Mouse (Mus musculus) monocyte, adult 5-6 weeks (primary cell): Measurements from ENCODE around the gene Gm49322. TPM values are rescaled to one million over a fixed set of nuclear protein-coding genes. Genes with fewer than 3 reads are reported as not detected.

Source experiments
- ATAC-seq: fragments of 153-309, 156-312 bp; replicated peaks from 2 replicates; pipeline ENCODE4 v1.8.0; 2017; ENCODE audit warnings: mild to moderate bottlenecking; ENCODE audit not compliant: low TSS enrichment, insufficient number of reproducible peaks, severe bottlenecking, poor library complexity, low FRiP score
- total RNA-seq: library from RNA; stranded (forward); fragments of 200-1000, 200-491, 200-594 nt; gene quantifications from 3 replicates; pipeline ENCODE4 v1.2.3, GENCODE M21; 2017

The Gm49322 gene
- total RNA-seq, 1 experiment from 2014 or later, result 1.0 TPM

DNA sequence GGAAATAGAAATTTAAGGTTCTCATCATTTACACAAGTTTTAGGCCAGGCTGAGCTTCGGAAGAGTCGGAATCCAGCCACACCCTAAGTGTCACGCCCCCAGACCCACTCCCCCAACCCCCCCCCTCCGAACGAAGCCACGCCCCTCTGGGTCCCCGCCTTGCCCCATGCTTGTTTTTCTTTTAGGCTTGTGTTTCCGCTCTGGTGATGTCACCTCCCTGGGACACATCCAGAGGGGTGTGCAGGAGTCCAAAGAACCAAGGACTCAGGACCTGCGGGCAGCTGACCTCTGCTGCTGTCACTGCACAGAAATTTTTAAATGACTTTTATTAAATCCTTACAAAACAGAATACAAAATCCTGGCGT lies 59.2 kb downstream of the Gm49322 start:
- ATAC-seq, result no peak

Other genes starting within 250 kb of the Gm49322 start
- not detected in 3 replicates for gene Plk5, start 249.6 kb upstream of the Gm49322 start, total RNA-seq
- 4.1 to 5.3 TPM (median 5.2 TPM) in 3 replicates for gene Mex3d, start 218.4 kb upstream of the Gm49322 start, total RNA-seq
- 11.4 to 34.6 TPM (median 18.6 TPM) in 3 replicates for gene Mbd3, start 206.5 kb upstream of the Gm49322 start, total RNA-seq
- 56.9 to 82.5 TPM (median 76.8 TPM) in 3 replicates for gene Uqcr11, start 199.2 kb upstream of the Gm49322 start, total RNA-seq
- gene Tcf3, start 172.4 kb upstream of the Gm49322 start, total RNA-seq, result 18.9 to 30.0 TPM (median 26.1 TPM) in 3 replicates
- not detected in 3 replicates for gene Onecut3, start 111.2 kb upstream of the Gm49322 start, total RNA-seq
- 1.0 to 1.6 TPM in 2 of 3 replicates, not detected in the other for gene Atp8b3, start 66.9 kb upstream of the Gm49322 start, total RNA-seq
- 21.1 to 32.2 TPM (median 24.1 TPM) in 3 replicates for gene Rexo1, start 44.5 kb upstream of the Gm49322 start, total RNA-seq
- 5.1 to 8.5 TPM (median 8.2 TPM) in 3 replicates for gene Klf16, start 28.7 kb upstream of the Gm49322 start, total RNA-seq
- gene Abhd17a, start 15.7 kb upstream of the Gm49322 start, total RNA-seq, result 15.2 to 20.8 TPM (median 17.0 TPM) in 3 replicates
- 6.0 to 11.2 TPM (median 7.9 TPM) in 3 replicates for gene Scamp4, start 3.1 kb upstream of the Gm49322 start, total RNA-seq
- gene Adat3, start 3.1 kb upstream of the Gm49322 start, total RNA-seq, result 1.8 TPM in 1 of 3 replicates, not detected in the others
- gene Csnk1g2, start 16.8 kb downstream of the Gm49322 start, total RNA-seq, result 174 to 193 TPM (median 192 TPM) in 3 replicates
- gene Btbd2, start 51.0 kb downstream of the Gm49322 start, total RNA-seq, result 14.6 to 23.9 TPM (median 23.1 TPM) in 3 replicates
- gene Mknk2, start 72.1 kb downstream of the Gm49322 start, total RNA-seq, result 56.7 to 115 TPM (median 94.0 TPM) in 3 replicates
- gene Mob3a, start 96.0 kb downstream of the Gm49322 start, total RNA-seq, result 57.4 to 129 TPM (median 87.2 TPM) in 3 replicates
- gene Izumo4, start 96.2 kb downstream of the Gm49322 start, total RNA-seq, result 10.6 to 17.9 TPM (median 17.1 TPM) in 3 replicates
- gene Ap3d1, start 136.2 kb downstream of the Gm49322 start, total RNA-seq, result 65.5 to 110 TPM (median 103 TPM) in 3 replicates
- gene Dot1l, start 149.2 kb downstream of the Gm49322 start, total RNA-seq, result 5.2 to 17.7 TPM (median 6.3 TPM) in 3 replicates
- gene Sf3a2, start 192.2 kb downstream of the Gm49322 start, total RNA-seq, result 9.4 to 23.3 TPM (median 10.7 TPM) in 3 replicates
- 29.4 to 59.3 TPM (median 41.3 TPM) in 3 replicates for gene Plekhj1, start 192.6 kb downstream of the Gm49322 start, total RNA-seq
- not detected in 3 replicates for gene Amh, start 199.2 kb downstream of the Gm49322 start, total RNA-seq
- gene Jsrp1, start 207.5 kb downstream of the Gm49322 start, total RNA-seq, result not detected in 3 replicates
- 242 to 281 TPM (median 259 TPM) in 3 replicates for gene Oaz1, start 220.6 kb downstream of the Gm49322 start, total RNA-seq
- gene Lingo3, start 238.0 kb downstream of the Gm49322 start, total RNA-seq, result not detected in 3 replicates
- 78.9 to 86.7 TPM (median 80.7 TPM) in 3 replicates for gene Lsm7, start 249.2 kb downstream of the Gm49322 start, total RNA-seq
- 8.1 to 18.2 TPM (median 8.2 TPM) in 3 replicates for gene Sppl2b, start 249.3 kb downstream of the Gm49322 start, total RNA-seq